Mouse (Mus musculus) large intestine, adult 2 months (tissue): ENCODE measurements around the gene Ccdc18. TPM values are rescaled to one million over a fixed set of nuclear protein-coding genes. Genes with fewer than 3 reads are reported as not detected.
"Not testable (repeated sequence)": the region's sequence is repeated elsewhere in the genome, so short reads cannot be mapped to it uniquely, and the experiment has no call there.

Source experiments
- DNase-seq: peaks from one replicate; pipeline ENCODE4 v3.0.0-alpha.2; 2012; ENCODE audit warnings: low read depth, low spot score
- WGBS: fragments of 180-500 bp; shearing (Covaris S2); methylation state at CpG from one replicate; pipeline ENCODE4 v1.1.7; 2018; 5-methylcytosine and 5-hydroxymethylcytosine counted together
- polyA plus RNA-seq: library from polyadenylated mRNA; depleted of rRNA; stranded (reverse); fragments of >200 nt; gene quantifications from 2 replicates; pipeline ENCODE4 v1.2.3, GENCODE M21; 2012; rRNA removed

Ccdc18 gene
- polyA plus RNA-seq, 1 experiment, result 0.06 TPM

GRCm38 (mm10) chr5:108250033-108250432 is 117.4 kb downstream of the Ccdc18 start:
- DNase-seq, result no peak
- WGBS, result 33% methylated on average over 2 of the region's 2 CpGs

- DNase-seq, result no peak
- 76% methylated on average over 5 of the region's 5 CpGs for WGBS
Measured at GRCm38 (mm10) chr5:108255259-108255658, 122.6 kb downstream of the Ccdc18 start.

DNA sequence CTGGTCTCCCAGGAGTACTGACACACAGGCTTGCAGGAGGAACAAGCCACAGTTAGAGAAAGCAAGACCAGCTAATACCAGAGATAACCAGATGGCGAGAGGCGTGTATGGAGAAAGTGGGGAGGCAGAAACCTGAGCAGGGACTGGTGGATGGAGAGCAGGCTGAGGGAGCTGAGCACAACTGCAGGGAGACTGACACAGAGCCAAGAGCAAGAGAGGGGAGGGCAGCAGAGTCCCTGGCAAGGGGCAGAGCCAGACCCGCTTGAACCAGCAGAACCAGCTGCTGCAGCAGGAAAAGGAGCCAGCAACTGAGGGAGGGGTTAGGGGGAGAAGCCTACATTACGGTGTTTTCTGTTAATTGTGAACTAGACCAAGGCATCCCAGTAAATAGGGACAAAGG is 130.0 kb downstream of the Ccdc18 start:
- DNase-seq, result no peak
- WGBS, result 38% methylated on average over 4 of the region's 4 CpGs

- WGBS, result 79% methylated on average over 1 of the region's 1 CpGs
- DNase-seq, result not testable (repeated sequence)
Measured at GRCm38 (mm10) chr5:108263785-108264184, 131.1 kb downstream of the Ccdc18 start.

GRCm38 (mm10) chr5:108266990-108267389 is 134.3 kb downstream of the Ccdc18 start:
- DNase-seq, result no peak

GRCm38 (mm10) chr5:108268127-108269062 is 135.7 kb downstream of the Ccdc18 start, which contains the start of gene Dr1:
Dr1 (plus strand) TSS chr5:108268897.
- DNase-seq, result peak; percentile 58
- 4% methylated on average over 55 of the region's 55 CpGs for whole genome bisulfite sequencing

DNA sequence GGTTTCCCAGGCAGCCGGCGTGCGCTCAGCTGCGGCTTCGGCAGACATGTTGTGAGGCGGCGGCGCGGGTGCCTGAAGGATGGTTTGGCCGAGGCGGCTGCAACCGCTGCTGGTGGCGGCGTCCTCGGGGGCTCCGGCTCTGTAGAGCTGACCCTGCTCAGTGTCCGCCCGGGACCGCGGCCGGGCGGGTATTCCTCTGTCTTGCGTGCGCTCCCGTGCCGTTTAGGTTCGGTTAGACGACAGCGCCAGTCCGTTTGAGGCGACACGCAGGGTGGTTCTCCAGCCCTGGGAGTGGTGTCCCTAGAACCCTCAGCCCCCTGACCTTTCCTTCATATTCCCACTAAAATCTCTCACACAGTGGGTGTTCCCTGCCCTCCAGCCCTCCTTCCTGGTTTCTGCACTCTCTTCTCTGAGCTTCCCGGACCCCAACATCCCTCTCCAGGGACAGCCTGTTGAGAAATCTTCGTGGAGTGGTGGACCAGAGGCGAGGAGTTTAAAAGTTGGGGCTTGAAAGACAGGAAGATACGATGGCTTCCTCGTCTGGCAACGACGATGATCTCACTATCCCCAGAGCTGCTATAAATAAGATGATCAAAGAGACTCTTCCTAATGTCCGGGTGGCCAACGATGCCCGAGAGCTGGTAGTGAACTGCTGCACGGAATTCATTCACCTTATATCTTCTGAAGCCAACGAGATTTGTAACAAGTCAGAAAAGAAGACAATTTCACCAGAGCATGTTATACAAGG is 136.6 kb downstream of the Ccdc18 start:
- WGBS, result under 1% methylated on average over 44 of the region's 44 CpGs
- DNase-seq, result no peak

DNA sequence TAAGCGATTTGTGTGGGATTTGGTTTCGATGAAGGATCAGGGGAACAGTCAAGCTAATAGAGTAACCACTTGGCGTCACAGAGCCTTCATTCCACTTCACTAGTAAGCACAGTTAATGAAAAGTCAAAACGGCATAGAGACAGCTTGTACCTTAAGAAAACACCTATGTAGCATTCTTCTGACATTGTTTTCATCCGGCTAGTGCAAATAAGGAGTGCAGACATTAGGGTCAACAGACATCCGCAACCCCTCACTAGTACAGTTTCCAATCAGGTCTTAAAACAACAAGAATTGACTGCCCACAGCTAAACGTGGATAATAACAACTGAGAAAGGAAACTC is 137.1 kb downstream of the Ccdc18 start:
- DNase-seq, result no peak
- 2% methylated on average over 7 of the region's 7 CpGs for WGBS

- no peak for DNase-seq
- WGBS, result 9% methylated on average over 9 of the region's 9 CpGs
Measured at GRCm38 (mm10) chr5:108270415-108270814, 137.7 kb downstream of the Ccdc18 start.

- not testable (repeated sequence) for DNase-seq
- 87% methylated on average over 6 of the region's 6 CpGs for WGBS
Measured at GRCm38 (mm10) chr5:108271345-108271744, 138.7 kb downstream of the Ccdc18 start.

Other genes starting within 250 kb of the Ccdc18 start
- 17.7 and 19.3 TPM in 2 replicates for gene Rpl5, start 232.4 kb upstream of the Ccdc18 start, polyA plus RNA-seq
- 1.8 and 2.5 TPM in 2 replicates for gene Fam69a, start 145.8 kb upstream of the Ccdc18 start, polyA plus RNA-seq
- 5.0 and 12.4 TPM in 2 replicates for gene Mtf2, start 67.2 kb upstream of the Ccdc18 start, polyA plus RNA-seq
- 23.3 and 44.5 TPM in 2 replicates for gene Tmed5, start 255 bp upstream of the Ccdc18 start, polyA plus RNA-seq
- gene Dr1, start 136.0 kb downstream of the Ccdc18 start, polyA plus RNA-seq, result 7.9 and 14.0 TPM in 2 replicates
- 6.0 and 9.3 TPM in 2 replicates for gene Pigg, start 179.7 kb downstream of the Ccdc18 start, polyA plus RNA-seq
- 0.61 and 0.70 TPM in 2 replicates for gene Gm42517, start 235.0 kb downstream of the Ccdc18 start, polyA plus RNA-seq